Mouse (Mus musculus) erythroblast, embryonic 14.5 days (primary cell): ENCODE data around the gene Lrrc2. TPM values are rescaled to one million over a fixed set of nuclear protein-coding genes. Genes with fewer than 3 reads are reported as not detected.

Experiments
- H3K27me3 ChIP-seq: 2 replicates; pipeline ENCODE4 v1.6.1; 2012; ENCODE audit warnings: inconsistent platforms; ENCODE audit not compliant: control insufficient read depth
- H3K36me3 ChIP-seq: 2 replicates; pipeline ENCODE4 v1.6.1; 2012; ENCODE audit warnings: mild to moderate bottlenecking, inconsistent platforms; ENCODE audit not compliant: control insufficient read depth
- H3K4me1 ChIP-seq: 2 replicates; pipeline ENCODE4 v1.6.1; 2012; ENCODE audit warnings: inconsistent platforms; ENCODE audit not compliant: control insufficient read depth
- H3K4me3 ChIP-seq: replicated peaks from 2 replicates; pipeline ENCODE3; 2012; ENCODE audit warnings: moderate library complexity, mild to moderate bottlenecking, inconsistent platforms
- H3K9me3 ChIP-seq: 2 replicates; pipeline ENCODE4 v1.6.1; 2012; ENCODE audit warnings: low read length, inconsistent platforms, mixed read lengths; ENCODE audit not compliant: control insufficient read depth
- GATA1 ChIP-seq: IDR thresholded peaks from 2 replicates; pipeline ENCODE4 v1.6.1; 2012; ENCODE audit warnings: low read length, inconsistent platforms, mixed read lengths
- TAL1 ChIP-seq: IDR thresholded peaks from 3 replicates; pipeline ENCODE4 v1.6.1; 2012; ENCODE audit warnings: low read length, inconsistent platforms, mixed read lengths
- polyA plus RNA-seq: library from polyadenylated mRNA; stranded (reverse); fragments of >175 nt; gene quantifications from 2 replicates; pipeline ENCODE4 v1.2.3, GENCODE M21; 2012

Lrrc2 gene
- polyA plus RNA-seq, 1 experiment, result not detected

- Histone ChIP-seq H3K4me3 (no peak overlapping the region), H3K9me3 (no peaks in the 10 kb centered on the region), H3K4me1 (no peaks in the 10 kb centered on the region), H3K27me3 (peaks cover 42% of the 10 kb centered on the region), H3K36me3 (no peaks in the 10 kb centered on the region)
- TF ChIP-seq TAL1, result no peak
- no peak for TF ChIP-seq GATA1
Measured at GRCm38 (mm10) chr9:110946548-110947044, 4.7 kb upstream of the Lrrc2 start.

GRCm38 (mm10) chr9:110947261-110947661 lies 4.1 kb upstream of the Lrrc2 start:
- Histone ChIP-seq H3K4me3 (no peak overlapping the region), H3K4me1 (no peaks in the 10 kb centered on the region), H3K36me3 (no peaks in the 10 kb centered on the region), H3K9me3 (no peaks in the 10 kb centered on the region), H3K27me3 (peaks cover 42% of the 10 kb centered on the region)
- no peak for TF ChIP-seq TAL1
- TF ChIP-seq GATA1, result no peak

- H3K9me3 ChIP-seq, result no peaks in the 10 kb centered on the region
- H3K4me3 ChIP-seq, result no peak overlapping the region
- no peaks in the 10 kb centered on the region for H3K4me1 ChIP-seq
- no peaks in the 10 kb centered on the region for H3K36me3 ChIP-seq
- no peak for TF ChIP-seq TAL1
- no peak for TF ChIP-seq GATA1
- H3K27me3 ChIP-seq, result peaks cover 45% of the 10 kb centered on the region
Measured at GRCm38 (mm10) chr9:110947900-110948299, 3.4 kb upstream of the Lrrc2 start.

GRCm38 (mm10) chr9:110948813-110949310 lies 2.5 kb upstream of the Lrrc2 start:
- TF ChIP-seq GATA1, result no peak
- no peak for TF ChIP-seq TAL1
- H3K36me3 ChIP-seq, result no peaks in the 10 kb centered on the region
- no peaks in the 10 kb centered on the region for H3K4me1 ChIP-seq
- no peaks in the 10 kb centered on the region for H3K9me3 ChIP-seq
- H3K4me3 ChIP-seq, result no peak overlapping the region
- H3K27me3 ChIP-seq, result peaks cover 51% of the 10 kb centered on the region

GRCm38 (mm10) chr9:110950109-110950508 lies 1.2 kb upstream of the Lrrc2 start:
- TF ChIP-seq TAL1, result no peak
- no peak for TF ChIP-seq GATA1
- no peak overlapping the region for H3K4me3 ChIP-seq

GRCm38 (mm10) chr9:110951866-110952265 lies 521 bp downstream of the Lrrc2 start:
- Histone ChIP-seq H3K4me3 (no peak overlapping the region), H3K9me3 (no peaks in the 10 kb centered on the region), H3K36me3 (no peaks in the 10 kb centered on the region), H3K4me1 (no peaks in the 10 kb centered on the region), H3K27me3 (peaks cover 33% of the 10 kb centered on the region)
- TF ChIP-seq TAL1 (no peak), GATA1 (no peak)

More at GRCm38 (mm10) chr9:110950109-110950508, 1.2 kb upstream of the Lrrc2 start:
- no peaks in the 10 kb centered on the region for H3K4me1 ChIP-seq
- no peaks in the 10 kb centered on the region for H3K36me3 ChIP-seq
- no peaks in the 10 kb centered on the region for H3K9me3 ChIP-seq
- H3K27me3 ChIP-seq, result peaks cover 48% of the 10 kb centered on the region

- Histone ChIP-seq H3K36me3 (no peaks in the 10 kb centered on the region), H3K4me1 (no peaks in the 10 kb centered on the region), H3K9me3 (no peaks in the 10 kb centered on the region), H3K27me3 (peaks cover 28% of the 10 kb centered on the region), H3K4me3 (no peak overlapping the region)
- TF ChIP-seq TAL1 (no peak), GATA1 (no peak)
Measured at GRCm38 (mm10) chr9:110952398-110952797, 1.1 kb downstream of the Lrrc2 start.

GRCm38 (mm10) chr9:110952931-110953549 lies 1.7 kb downstream of the Lrrc2 start:
- H3K9me3 ChIP-seq, result no peaks in the 10 kb centered on the region
- TF ChIP-seq GATA1, result no peak
- TF ChIP-seq TAL1, result no peak
- H3K4me1 ChIP-seq, result no peaks in the 10 kb centered on the region
- no peak overlapping the region for H3K4me3 ChIP-seq
- no peaks in the 10 kb centered on the region for H3K36me3 ChIP-seq
- peaks cover 22% of the 10 kb centered on the region for H3K27me3 ChIP-seq

- H3K36me3 ChIP-seq, result no peaks in the 10 kb centered on the region
- TF ChIP-seq TAL1 (no peak), GATA1 (no peak)
- peak overlapping the region; percentile 48 for H3K4me3 ChIP-seq
Measured at GRCm38 (mm10) chr9:110953550-110954461, 2.5 kb downstream of the Lrrc2 start.

More at GRCm38 (mm10) chr9:110953550-110954461, 2.5 kb downstream of the Lrrc2 start:
- H3K9me3 ChIP-seq, result no peaks in the 10 kb centered on the region
- H3K4me1 ChIP-seq, result no peaks in the 10 kb centered on the region
- peaks cover 20% of the 10 kb centered on the region for H3K27me3 ChIP-seq
